Mouse (Mus musculus): ENCODE measurements at regions not wholly inside any gene's neighbourhood (a gene's known extent, or its start where the extent isn't known, plus 50 kb on each side); places are given as distances from the start of the nearest gene placed in this dataset.

GRCm38 (mm10) chr17:60857445-60857844, 1844.3 kb upstream of the Nudt12 start:
- no peak for TF ChIP-seq CTCF (IDR thresholded peaks at IDR 0.05; ENCODE audit: borderline replicate concordance, insufficient read depth, low read depth, low read length)
- TF ChIP-seq POLR2A (IDR thresholded peaks at IDR 0.05; ENCODE audit: borderline replicate concordance, insufficient read depth, low read length), result no peak

Data from cerebellum, adult 2 months (tissue).